ENCODE assay signal across 19 mouse cellular contexts in the genomic region with DNA sequence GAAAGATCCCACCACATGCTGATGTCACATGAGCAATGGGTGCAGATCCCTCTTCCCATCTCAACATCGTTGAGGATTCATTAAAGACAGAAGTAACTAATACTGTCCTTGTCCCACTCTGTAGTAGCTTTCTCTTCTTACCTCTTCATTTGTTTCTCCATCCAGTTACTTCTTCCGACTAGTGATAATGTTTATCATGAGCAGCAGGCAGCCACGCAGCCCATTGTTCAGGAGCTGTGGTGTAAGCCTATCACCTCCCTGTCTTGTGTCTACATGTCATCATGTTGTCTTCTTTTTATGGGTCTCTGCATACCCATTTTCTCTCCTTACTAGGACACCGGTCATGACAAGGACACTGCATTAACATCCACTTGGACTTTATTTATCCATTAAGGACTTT.
"Had no signal": no experiment of that assay in that cellular context is flagged by ENCODE, and none has a peak within 500 bp of the region (broad histone marks: within the 10 kb centered on the region; RNA-seq: fewer than 3 reads in every experiment).

No protein-coding gene starts in this region.

- H3K9ac ChIP-seq: limb, embryonic 13.5 days; midbrain, embryonic 12.5 days; midbrain, embryonic 15.5 days; neural tube, embryonic 12.5 days; neural tube, embryonic 15.5 days had no signal

- H3K9me3 ChIP-seq: limb, embryonic 10.5 days; limb, embryonic 13.5 days; midbrain, embryonic 12.5 days; midbrain, embryonic 15.5 days; neural tube, embryonic 12.5 days; neural tube, embryonic 15.5 days had no signal

- DNase-seq: kidney, adult 18-20 months; kidney, postnatal 25 days; layer of hippocampus, adult 9-11 months; lung, adult 2 months; lung, postnatal 14 days; lung, postnatal 4 days; thymus, adult 18-20 months; thymus, postnatal 14 days; thymus, postnatal 4 days had no signal

- H3K27me3 ChIP-seq: limb, embryonic 13.5 days; midbrain, embryonic 12.5 days; midbrain, embryonic 15.5 days; neural tube, embryonic 12.5 days; neural tube, embryonic 15.5 days had no signal

- H3K27ac ChIP-seq: kidney, postnatal 0 days; layer of hippocampus, adult 2 months; limb, embryonic 10.5 days; limb, embryonic 13.5 days; midbrain, embryonic 12.5 days; midbrain, embryonic 15.5 days; neural tube, embryonic 12.5 days; neural tube, embryonic 15.5 days had no signal

- H3K4me3 ChIP-seq: layer of hippocampus, adult 2 months; limb, embryonic 10.5 days; limb, embryonic 13.5 days; midbrain, embryonic 12.5 days; midbrain, embryonic 15.5 days; neural tube, embryonic 12.5 days; neural tube, embryonic 15.5 days had no signal

- H3K36me3 ChIP-seq: limb, embryonic 10.5 days; limb, embryonic 13.5 days; midbrain, embryonic 12.5 days; midbrain, embryonic 15.5 days; neural tube, embryonic 12.5 days; neural tube, embryonic 15.5 days had no signal

- H3K4me1 ChIP-seq: midbrain, embryonic 12.5 days; midbrain, embryonic 15.5 days; neural tube, embryonic 12.5 days had no signal

- H3K4me2 ChIP-seq: limb, embryonic 13.5 days; midbrain, embryonic 12.5 days; midbrain, embryonic 15.5 days; neural tube, embryonic 12.5 days; neural tube, embryonic 15.5 days had no signal

- ATAC-seq: inflammation-experienced regulatory T-cells, adult 6 months; intestine, embryonic 16.5 days; midbrain, embryonic 15.5 days had no signal
